Mouse (Mus musculus) midbrain, embryonic 15.5 days (tissue): Measurements from ENCODE around the gene Sstr1. TPM values are rescaled to one million over a fixed set of nuclear protein-coding genes. Genes with fewer than 3 reads are reported as not detected.

Experiments
- ATAC-seq: fragments of 200-750 bp; cut with Nextera tagmentation; replicated peaks from 2 replicates; pipeline ENCODE4 v1.8.0; 2017; ENCODE audit warnings: moderate TSS enrichment
- H3K27ac ChIP-seq: fragments of 300-500 bp; sonication (generic); 2 replicates; pipeline ENCODE4 v1.5.1; 2015; ENCODE audit warnings: mild to moderate bottlenecking, inconsistent platforms
- H3K27me3 ChIP-seq: fragments of 300-500 bp; sonication (generic); replicated peaks from 2 replicates; pipeline ENCODE4 v1.6.1; 2015; ENCODE audit warnings: inconsistent platforms
- H3K36me3 ChIP-seq: fragments of 300-500 bp; sonication (generic); replicated peaks from 2 replicates; pipeline ENCODE4 v1.6.1; 2015; ENCODE audit warnings: inconsistent platforms
- H3K4me1 ChIP-seq: fragments of 300-500 bp; sonication (generic); 2 replicates; pipeline ENCODE4 v1.6.1; 2015; ENCODE audit warnings: inconsistent platforms
- H3K4me2 ChIP-seq: fragments of 300-500 bp; sonication (generic); 2 replicates; pipeline ENCODE4 v1.6.1; 2015; ENCODE audit warnings: inconsistent platforms, mild to moderate bottlenecking, moderate library complexity
- H3K4me3 ChIP-seq: fragments of 300-500 bp; sonication (generic); 2 replicates; pipeline ENCODE4 v1.5.1; 2015; ENCODE audit warnings: mild to moderate bottlenecking, inconsistent platforms
- H3K9ac ChIP-seq: fragments of 300-500 bp; sonication (generic); 2 replicates; pipeline ENCODE4 v1.6.1; 2015; ENCODE audit warnings: mild to moderate bottlenecking, inconsistent platforms
- H3K9me3 ChIP-seq: fragments of 300-500 bp; sonication (generic); 2 replicates; pipeline ENCODE4 v1.6.1; 2016; ENCODE audit warnings: inconsistent platforms
- WGBS: fragments of 180-500 bp; shearing (Covaris S2); methylation state at CpG from one replicate; pipeline ENCODE4 v1.1.7; 2015; ENCODE audit warnings: mixed read lengths; 5-methylcytosine and 5-hydroxymethylcytosine counted together
- polyA plus RNA-seq: library from polyadenylated mRNA; unstranded; fragments of >200 nt; fragmentation: Nextera tagmentation; extraction: Ambion mirVana; gene quantifications from 2 replicates; pipeline ENCODE4 v1.2.1, GENCODE M21; 2015

Gene Sstr1
- polyA plus RNA-seq, 1 experiment from 2014 or later = 12.6 TPM

DNA sequence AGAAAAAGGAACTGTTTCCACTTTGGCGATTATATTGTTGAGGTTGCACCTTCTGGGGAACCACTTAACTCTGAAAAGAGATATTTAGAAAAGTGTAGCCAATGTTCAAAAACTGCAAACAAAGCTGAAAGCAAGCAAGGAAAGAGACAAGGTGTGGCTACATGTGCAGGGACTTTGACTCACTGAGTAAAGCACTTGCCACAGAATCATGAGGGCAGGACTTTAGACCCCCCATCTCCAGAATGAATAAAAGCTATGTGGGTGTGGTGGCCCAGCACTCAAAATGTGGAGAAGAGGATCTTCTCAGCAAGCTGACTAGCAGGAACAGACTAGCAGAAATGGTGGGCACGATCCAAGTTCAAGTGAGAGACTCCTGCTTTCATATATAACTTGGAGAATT, 20.9 kb downstream of the Sstr1 start:
- 86% methylated on average over 2 of the region's 2 CpGs for WGBS

DNA sequence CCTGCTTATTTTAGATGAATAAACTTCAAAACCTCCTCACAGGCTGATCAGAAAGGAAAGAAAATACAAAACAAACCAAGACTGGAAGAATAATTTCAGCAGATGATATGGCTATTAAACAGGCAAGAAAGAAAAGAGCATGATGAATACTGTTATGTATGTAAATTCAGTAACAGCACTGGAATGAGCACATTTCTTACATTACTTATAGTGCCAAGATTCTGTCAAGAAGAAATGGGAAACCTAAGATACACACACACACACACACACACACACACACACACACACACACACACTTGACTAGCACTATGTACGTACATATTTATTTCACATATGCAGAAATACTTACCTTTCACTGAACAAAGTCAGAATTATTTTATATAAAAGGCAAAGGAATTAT, 40.3 kb downstream of the Sstr1 start:
- Histone ChIP-seq H3K4me2 (no peak overlapping the region), H3K4me1 (no peaks in the 10 kb centered on the region), H3K9me3 (no peaks in the 10 kb centered on the region), H3K9ac (no peak overlapping the region), H3K27me3 (no peaks in the 10 kb centered on the region), H3K4me3 (no peak overlapping the region), H3K36me3 (no peaks in the 10 kb centered on the region), H3K27ac (no peak overlapping the region)
- ATAC-seq = no peak
- 73% methylated on average over 1 of the region's 1 CpGs for WGBS

More for the DNA sequence above, 20.9 kb downstream of the Sstr1 start:
- Histone ChIP-seq H3K9ac (no peak overlapping the region), H3K36me3 (no peaks in the 10 kb centered on the region), H3K4me3 (no peak overlapping the region), H3K9me3 (no peaks in the 10 kb centered on the region), H3K27me3 (no peaks in the 10 kb centered on the region), H3K4me2 (no peak overlapping the region), H3K27ac (no peak overlapping the region), H3K4me1 (no peaks in the 10 kb centered on the region)
- ATAC-seq = no peak

Other genes with a start within 250 kb of the Sstr1 start
- 5.6 and 6.2 TPM in 2 replicates for gene Clec14a, start 57.5 kb downstream of the Sstr1 start, polyA plus RNA-seq